In the genomic region with DNA sequence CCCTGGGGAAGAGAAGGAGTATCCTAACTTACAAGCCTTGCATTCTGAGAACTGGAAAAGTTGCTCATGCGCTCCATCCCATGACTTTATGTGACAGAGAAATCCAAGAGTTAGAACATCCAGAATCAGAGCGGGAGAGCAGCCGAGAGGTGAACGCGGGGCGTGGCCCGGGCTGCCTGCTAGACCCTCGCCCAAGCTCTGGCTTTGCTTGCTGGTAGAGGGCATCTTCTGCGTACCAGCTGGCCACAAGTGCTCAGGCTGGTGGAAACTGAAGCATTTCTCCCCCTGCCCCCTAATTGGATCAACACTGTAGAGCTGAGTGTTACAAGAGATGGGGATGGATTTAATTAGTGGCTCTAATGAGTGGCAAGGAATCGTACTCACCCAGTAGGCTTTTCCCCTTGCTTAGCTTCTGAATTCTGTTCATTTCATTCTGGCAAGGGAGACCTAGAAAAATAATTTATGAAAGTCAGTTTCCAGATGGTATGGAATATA, we compare ENCODE assay signal across 22 mouse cellular contexts.
A peak's percentile ranks its signal among the peaks of the same experiment; 100 is the strongest.
DNase-seq lines count a peak whose midpoint lies in the region; TF ChIP-seq lines count a peak whose summit lies in the region.
"Had no signal": no experiment of that assay in that cellular context is flagged by ENCODE, and none has a peak within 500 bp of the region (broad histone marks: within the 10 kb centered on the region; RNA-seq: fewer than 3 reads in every experiment).

No protein-coding gene starts in this region.

- H3K27ac ChIP-seq in left cerebral cortex, adult 2 months: 0 out of 2 replicates have a peak overlapping the region, but pooled peaks have one; percentile 40
- H3K27ac ChIP-seq: embryonic facial prominence, embryonic 12.5 days; embryonic facial prominence, embryonic 15.5 days; heart, adult 2 months; heart, embryonic 15.5 days; hindbrain, embryonic 14.5 days; hindbrain, postnatal 0 days had no signal

- no peak overlapping the region for H3K4me3 ChIP-seq in left cerebral cortex, adult 2 months
- H3K4me3 ChIP-seq: embryonic facial prominence, embryonic 12.5 days; embryonic facial prominence, embryonic 15.5 days; heart, adult 2 months; heart, embryonic 12.5 days; heart, embryonic 15.5 days had no signal

- TF ChIP-seq CTCF in left cerebral cortex, adult 2 months (IDR thresholded peaks at IDR 0.05): no peak

- intact Hi-C loops in left cerebral cortex, adult 2 months (cut with DNase I): no loop called here

- DNase-seq in left cerebral cortex, adult 2 months (ENCODE audit: extremely low spot score in 1 of 2, low spot score in 2 of 2): no peak
- DNase-seq in left cerebral cortex, adult 18-20 months (ENCODE audit: low spot score in 2 of 2): no peak
- peak; percentile 12 for DNase-seq in forelimb bud, embryonic 11.5 days (ENCODE audit: low read depth, low spot score)
- DNase-seq in retina, embryonic 14.5 days (ENCODE audit: low spot score): peak; percentile 53
- DNase-seq in urinary bladder, adult 18-20 months (ENCODE audit: low spot score in 2 of 2): no peak
- DNase-seq in thymus, postnatal 10 days (ENCODE audit: low spot score in 2 of 2): no peak
- DNase-seq: adrenal gland, adult 2 months; adrenal gland, postnatal 14 days; cerebellum, adult 18-20 months; cerebellum, adult 9-10 months; cerebellum, postnatal 14 days; forebrain, postnatal 0 days; gastrocnemius, postnatal 25 days; heart, adult 2 months; heart, postnatal 10 days; heart, postnatal 4 days had no signal

Comparison
In these comparisons a context has a peak if more than half of its experiments do, and no peak if none do; other contexts are left out.
1. DNase-seq: peak in forelimb bud, embryonic 11.5 days (single experiment) and retina, embryonic 14.5 days (single experiment); none in left cerebral cortex, adult 2 months (0 of 2), left cerebral cortex, adult 18-20 months (0 of 2), urinary bladder, adult 18-20 months (0 of 2) and thymus, postnatal 10 days (0 of 2).